Mouse (Mus musculus) stomach, embryonic 16.5 days (tissue): ENCODE results near the gene Elavl4. TPM values are rescaled to one million over a fixed set of nuclear protein-coding genes. Genes with fewer than 3 reads are reported as not detected.

Experiments
- ATAC-seq: fragments of 200-750 bp; cut with Nextera tagmentation; 2 replicates; pipeline ENCODE4 v1.8.0; 2017; ENCODE audit warnings: moderate number of reproducible peaks, moderate TSS enrichment; ENCODE audit not compliant: insufficient read depth, low FRiP score
- H3K27ac ChIP-seq: fragments of 300-500 bp; sonication (generic); 2 replicates; pipeline ENCODE4 v1.5.1; 2014; ENCODE audit warnings: low read length
- H3K27me3 ChIP-seq: fragments of 300-500 bp; sonication (generic); 2 replicates; pipeline ENCODE4 v1.6.1; 2014; ENCODE audit warnings: low read length, control low read depth, mixed read lengths; ENCODE audit not compliant: control insufficient read depth, insufficient read depth
- H3K36me3 ChIP-seq: fragments of 300-500 bp; sonication (generic); 2 replicates; pipeline ENCODE4 v1.6.1; 2014; ENCODE audit warnings: low read length; ENCODE audit not compliant: control insufficient read depth, insufficient read depth
- H3K4me1 ChIP-seq: fragments of 300-500 bp; sonication (generic); 2 replicates; pipeline ENCODE4 v1.6.1; 2014; ENCODE audit warnings: low read length, control low read depth, mixed read lengths; ENCODE audit not compliant: control insufficient read depth, insufficient read depth
- H3K4me2 ChIP-seq: fragments of 300-500 bp; sonication (generic); 2 replicates; pipeline ENCODE4 v1.6.1; 2014; ENCODE audit warnings: low read depth, low read length, mixed read lengths
- H3K4me3 ChIP-seq: fragments of 300-500 bp; sonication (generic); replicated peaks from 2 replicates; pipeline ENCODE4 v1.5.1; 2014; ENCODE audit warnings: mild to moderate bottlenecking, low read length
- H3K9ac ChIP-seq: fragments of 300-500 bp; sonication (generic); 2 replicates; pipeline ENCODE4 v1.6.1; 2014; ENCODE audit warnings: low read length
- H3K9me3 ChIP-seq: fragments of 300-500 bp; sonication (generic); replicated peaks from 2 replicates; pipeline ENCODE4 v1.6.1; 2016; ENCODE audit warnings: low read length, control low read depth; ENCODE audit not compliant: control insufficient read depth
- WGBS: fragments of 180-500 bp; shearing (Covaris S2); extraction: QIAGEN DNeasy Blood & Tissue Kit; methylation state at CpG from one replicate; pipeline ENCODE4 v1.1.7; 2014; 5-methylcytosine and 5-hydroxymethylcytosine counted together
- polyA plus RNA-seq: library from polyadenylated mRNA; unstranded; fragments of >200 nt; fragmentation: Nextera tagmentation; extraction: Ambion mirVana; gene quantifications from 2 replicates; pipeline ENCODE4 v1.2.1, GENCODE M21; 2015

The Elavl4 gene
- polyA plus RNA-seq, 1 experiment from 2014 or later: 35.3 TPM

DNA sequence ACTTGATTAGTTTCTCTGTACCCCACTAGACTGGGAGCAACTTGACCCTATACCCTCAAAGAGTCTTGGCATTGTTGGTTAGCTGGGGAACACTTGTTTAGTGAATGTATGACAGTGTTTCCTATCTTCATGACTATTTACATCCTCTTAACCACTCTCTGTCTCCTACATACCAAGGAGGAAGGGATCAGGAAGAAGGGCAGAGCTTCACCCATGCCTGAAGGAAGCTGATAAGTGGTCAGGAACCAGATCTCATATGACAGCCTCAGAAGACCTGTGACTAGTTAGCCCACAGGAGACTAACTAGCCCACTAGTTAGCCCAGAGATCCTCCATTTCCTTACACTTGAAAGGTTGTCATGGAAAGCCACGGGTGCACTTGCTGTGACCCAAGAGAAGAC is 117.2 kb downstream of the Elavl4 start:
- no peaks in the 10 kb centered on the region for H3K27me3 ChIP-seq
- H3K4me3 ChIP-seq: no peak overlapping the region
- H3K4me1 ChIP-seq: no peaks in the 10 kb centered on the region
- H3K36me3 ChIP-seq: no peaks in the 10 kb centered on the region
- ATAC-seq: no peak
- H3K9me3 ChIP-seq: no peaks in the 10 kb centered on the region
- H3K27ac ChIP-seq: no peak overlapping the region
- H3K4me2 ChIP-seq: no peak overlapping the region
- 69% methylated on average over 1 of the region's 1 CpGs for WGBS
- no peak overlapping the region for H3K9ac ChIP-seq

DNA sequence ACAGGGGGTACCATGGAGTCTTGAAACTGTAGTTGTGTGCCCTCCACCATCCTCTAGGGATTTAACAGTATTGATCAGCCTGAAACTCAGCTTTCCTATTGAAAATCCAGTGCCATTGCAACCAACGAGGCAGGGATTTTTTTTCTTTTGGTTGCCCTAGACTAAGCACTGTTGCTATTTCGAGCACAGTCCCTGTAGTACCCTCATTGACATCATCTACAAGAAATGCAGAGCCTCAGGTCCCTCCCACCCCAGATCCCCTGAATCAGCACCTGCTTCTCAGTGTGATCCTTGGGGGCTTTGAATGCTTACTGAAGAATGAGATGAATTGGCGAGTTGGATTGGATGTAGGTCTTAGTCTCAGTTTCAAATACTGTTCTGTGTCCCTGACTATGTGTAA is 119.4 kb downstream of the Elavl4 start:
- Histone ChIP-seq H3K27ac (no peak overlapping the region), H3K4me3 (no peak overlapping the region), H3K9ac (no peak overlapping the region), H3K9me3 (no peaks in the 10 kb centered on the region), H3K36me3 (no peaks in the 10 kb centered on the region), H3K27me3 (no peaks in the 10 kb centered on the region), H3K4me1 (no peaks in the 10 kb centered on the region), H3K4me2 (no peak overlapping the region)
- no peak for ATAC-seq
- 80% methylated on average over 3 of the region's 3 CpGs for WGBS

DNA sequence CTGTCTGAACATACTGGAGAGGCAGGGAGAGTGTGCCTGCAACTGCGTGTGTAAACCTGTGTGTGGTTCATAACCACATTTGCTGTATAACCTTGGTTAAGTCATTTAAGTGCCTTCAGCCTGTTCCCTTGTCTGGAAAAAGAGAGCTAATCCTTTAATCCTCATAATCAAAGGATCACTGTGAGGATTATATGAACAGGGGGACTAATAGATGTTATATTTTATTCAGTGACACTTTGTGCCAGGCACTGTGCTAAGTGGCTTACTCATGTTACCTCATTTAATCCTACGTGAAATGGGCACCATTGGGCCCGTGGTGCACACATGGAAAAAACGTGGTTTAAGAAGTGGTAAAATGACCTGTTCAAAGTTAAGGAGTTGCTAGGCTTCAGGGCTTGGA is 119.9 kb downstream of the Elavl4 start:
- H3K27ac ChIP-seq: no peak overlapping the region
- no peaks in the 10 kb centered on the region for H3K9me3 ChIP-seq
- no peak overlapping the region for H3K4me2 ChIP-seq
- H3K9ac ChIP-seq: no peak overlapping the region
- H3K4me3 ChIP-seq: no peak overlapping the region
- 77% methylated on average over 4 of the region's 4 CpGs for WGBS
- H3K27me3 ChIP-seq: no peaks in the 10 kb centered on the region
- no peaks in the 10 kb centered on the region for H3K36me3 ChIP-seq
- no peaks in the 10 kb centered on the region for H3K4me1 ChIP-seq
- ATAC-seq: no peak

DNA sequence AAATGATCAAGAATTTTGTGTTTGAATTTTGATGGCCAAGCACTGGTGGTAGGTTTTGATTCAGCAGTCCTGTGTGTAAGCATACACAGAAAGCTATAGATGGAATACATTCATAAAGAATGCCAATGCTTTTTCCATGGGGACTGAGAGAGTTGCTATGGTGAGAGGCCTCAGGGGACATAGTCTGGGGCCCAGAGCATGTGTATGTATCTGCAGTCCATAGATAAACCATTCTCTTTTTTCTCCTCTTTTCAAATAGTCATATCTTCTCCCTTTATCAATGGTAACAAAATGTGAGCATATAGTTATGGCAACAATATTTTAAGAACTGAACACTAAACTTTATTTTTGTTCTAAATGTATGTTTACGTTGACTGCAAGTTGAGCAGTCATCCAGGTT is 122.1 kb downstream of the Elavl4 start:
- H3K4me3 ChIP-seq: no peak overlapping the region
- no peak overlapping the region for H3K4me2 ChIP-seq
- H3K9ac ChIP-seq: no peak overlapping the region
- 95% methylated on average over 1 of the region's 1 CpGs for WGBS
- H3K27me3 ChIP-seq: no peaks in the 10 kb centered on the region
- no peaks in the 10 kb centered on the region for H3K9me3 ChIP-seq
- H3K27ac ChIP-seq: no peak overlapping the region
- no peaks in the 10 kb centered on the region for H3K4me1 ChIP-seq
- ATAC-seq: no peak
- no peaks in the 10 kb centered on the region for H3K36me3 ChIP-seq

DNA sequence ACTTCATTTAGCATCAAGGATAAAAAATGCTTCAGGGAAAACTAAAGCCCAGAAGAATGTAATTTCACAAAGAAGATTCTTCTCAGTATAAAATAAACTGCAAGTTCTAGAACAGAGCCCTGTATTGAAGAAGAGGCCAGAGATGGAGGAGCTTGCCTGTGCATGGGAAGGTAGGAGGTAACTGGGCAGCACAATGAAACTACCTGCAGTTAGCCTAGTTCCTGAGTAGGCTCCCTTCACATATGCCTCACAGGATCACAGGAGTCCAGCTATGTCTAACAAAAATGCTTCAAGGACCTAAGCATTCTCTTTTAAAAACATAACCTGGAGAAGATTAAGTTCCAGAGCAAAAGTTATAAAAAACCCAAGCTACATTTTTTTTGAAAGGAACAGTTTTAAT is 122.5 kb downstream of the Elavl4 start:
- no peaks in the 10 kb centered on the region for H3K36me3 ChIP-seq
- H3K27me3 ChIP-seq: no peaks in the 10 kb centered on the region
- no peaks in the 10 kb centered on the region for H3K4me1 ChIP-seq
- no peak overlapping the region for H3K4me2 ChIP-seq
- no peak overlapping the region for H3K4me3 ChIP-seq
- H3K9ac ChIP-seq: no peak overlapping the region
- H3K9me3 ChIP-seq: no peaks in the 10 kb centered on the region
- no peak for ATAC-seq
- no peak overlapping the region for H3K27ac ChIP-seq

DNA sequence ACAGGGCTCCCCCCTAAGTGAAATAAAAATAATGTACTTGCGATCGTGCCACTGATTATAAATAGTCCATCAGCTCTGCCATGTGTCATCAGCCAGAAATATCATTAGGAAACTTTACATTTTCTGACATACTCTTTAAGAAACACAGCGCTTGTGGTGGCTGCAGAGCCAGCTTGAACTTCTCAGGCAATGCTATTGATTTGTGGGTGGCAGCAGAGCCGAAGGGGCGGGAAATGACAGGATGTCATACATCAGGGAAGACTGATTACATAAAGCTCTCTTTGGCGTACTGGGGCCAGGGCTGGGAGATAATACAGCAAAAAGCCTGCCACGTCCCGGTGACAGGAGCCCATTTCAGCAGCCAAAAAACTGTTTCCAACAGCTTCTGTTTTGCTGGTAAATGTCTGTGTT is 124.1 kb downstream of the Elavl4 start:
- ATAC-seq: no peak

DNA sequence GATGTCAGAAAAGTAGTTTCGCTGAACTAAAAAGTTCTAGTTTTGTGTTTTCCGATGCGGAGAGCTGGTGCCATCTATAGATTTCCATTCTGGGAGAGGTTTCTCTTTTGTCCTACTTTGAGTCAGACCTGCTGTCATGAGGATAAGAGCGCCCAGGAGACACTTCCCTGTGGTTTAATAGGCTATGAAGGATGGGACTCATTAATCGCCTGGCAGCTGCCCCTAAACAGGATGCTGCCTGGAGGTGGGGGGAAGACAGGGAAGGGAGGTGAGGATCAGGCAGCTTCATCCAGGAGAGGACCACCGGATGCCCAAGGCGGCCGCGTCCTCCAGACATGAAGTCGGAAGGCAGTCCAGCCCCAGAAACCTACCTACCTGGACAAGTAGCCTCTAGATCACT is 126.2 kb downstream of the Elavl4 start:
- Histone ChIP-seq H3K27me3 (no peaks in the 10 kb centered on the region), H3K4me3 (no peak overlapping the region), H3K4me1 (no peaks in the 10 kb centered on the region), H3K27ac (no peak overlapping the region), H3K36me3 (no peaks in the 10 kb centered on the region), H3K4me2 (no peak overlapping the region), H3K9ac (no peak overlapping the region), H3K9me3 (no peaks in the 10 kb centered on the region)
- WGBS: 64% methylated on average over 10 of the region's 10 CpGs
- ATAC-seq: no peak

More for the DNA sequence above, 124.1 kb downstream of the Elavl4 start:
- Histone ChIP-seq H3K4me3 (no peak overlapping the region), H3K36me3 (no peaks in the 10 kb centered on the region), H3K27me3 (no peaks in the 10 kb centered on the region), H3K27ac (no peak overlapping the region), H3K4me1 (no peaks in the 10 kb centered on the region), H3K9me3 (no peaks in the 10 kb centered on the region), H3K4me2 (no peak overlapping the region), H3K9ac (no peak overlapping the region)
- 22% methylated on average over 8 of the region's 8 CpGs for WGBS

DNA sequence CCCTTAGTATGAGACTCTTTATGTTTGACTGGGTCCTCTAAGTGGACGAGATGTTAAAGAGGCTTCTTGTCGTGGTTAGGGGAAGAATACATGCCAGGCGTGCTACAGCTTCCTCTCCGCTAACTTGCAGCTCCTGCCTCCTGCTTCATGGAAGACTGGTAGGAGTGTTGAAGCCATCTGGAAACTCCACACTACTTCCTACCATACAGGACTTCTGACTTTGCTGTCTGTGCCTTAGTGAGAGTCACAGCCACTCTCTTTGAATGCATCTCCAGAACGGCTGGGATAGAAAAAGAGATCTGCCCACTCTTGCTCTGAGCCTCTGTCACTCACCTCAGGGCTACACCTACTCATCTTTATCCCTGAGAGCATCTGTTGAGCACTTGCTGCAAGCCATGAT is 132.9 kb downstream of the Elavl4 start:
- H3K27ac ChIP-seq: no peak overlapping the region
- H3K36me3 ChIP-seq: no peaks in the 10 kb centered on the region
- no peaks in the 10 kb centered on the region for H3K27me3 ChIP-seq
- no peaks in the 10 kb centered on the region for H3K9me3 ChIP-seq
- H3K4me3 ChIP-seq: no peak overlapping the region
- WGBS: 84% methylated on average over 5 of the region's 5 CpGs
- H3K4me2 ChIP-seq: no peak overlapping the region
- ATAC-seq: no peak
- H3K4me1 ChIP-seq: no peaks in the 10 kb centered on the region
- H3K9ac ChIP-seq: no peak overlapping the region

DNA sequence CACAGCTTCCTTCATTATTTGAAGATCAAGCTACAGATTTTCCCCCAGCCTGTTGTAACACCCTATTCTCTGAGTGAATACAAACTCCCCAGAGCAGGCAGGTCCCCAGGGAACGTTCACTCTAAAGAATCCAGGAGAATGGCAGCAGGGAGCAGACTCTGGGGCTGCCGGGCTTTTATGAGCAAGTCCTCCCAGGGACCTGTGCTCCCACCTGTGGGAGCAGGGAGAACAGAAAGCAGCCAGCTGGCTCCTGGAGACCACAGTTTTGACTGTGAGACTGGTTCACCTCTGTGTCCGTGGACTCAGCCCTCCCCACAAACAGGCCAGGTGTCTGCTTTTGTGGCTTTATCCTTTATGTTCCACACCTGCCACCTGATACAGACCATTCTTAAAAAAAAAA is 134.2 kb downstream of the Elavl4 start:
- Histone ChIP-seq H3K36me3 (no peaks in the 10 kb centered on the region), H3K9me3 (no peaks in the 10 kb centered on the region), H3K4me1 (no peaks in the 10 kb centered on the region), H3K27me3 (no peaks in the 10 kb centered on the region), H3K4me3 (no peak overlapping the region), H3K27ac (no peak overlapping the region), H3K9ac (no peak overlapping the region), H3K4me2 (no peak overlapping the region)
- WGBS: 36% methylated on average over 3 of the region's 3 CpGs
- no peak for ATAC-seq

DNA sequence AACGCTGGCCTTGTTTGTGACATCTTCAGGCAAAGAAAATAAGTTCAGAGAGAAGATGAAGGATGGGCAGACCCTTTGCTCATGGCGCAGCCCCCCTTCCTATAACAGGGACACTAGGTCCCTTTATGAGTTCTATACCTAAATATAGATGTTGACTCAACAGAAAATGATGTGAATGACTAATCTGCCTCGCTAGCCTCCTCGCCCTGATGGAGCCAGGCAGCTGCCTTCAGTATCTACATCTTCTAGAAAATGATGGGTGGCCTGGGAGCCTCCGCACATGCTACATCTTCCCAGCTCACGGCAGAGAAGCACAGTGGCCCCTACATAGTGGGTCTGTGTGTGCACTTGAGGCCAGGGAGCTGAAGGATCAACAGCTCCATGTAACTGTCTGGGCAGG is 137.2 kb downstream of the Elavl4 start:
- no peak for ATAC-seq
- 70% methylated on average over 6 of the region's 6 CpGs for WGBS
- Histone ChIP-seq H3K36me3 (no peaks in the 10 kb centered on the region), H3K9ac (no peak overlapping the region), H3K4me3 (no peak overlapping the region), H3K27me3 (no peaks in the 10 kb centered on the region), H3K9me3 (no peaks in the 10 kb centered on the region), H3K4me2 (no peak overlapping the region), H3K27ac (no peak overlapping the region), H3K4me1 (no peaks in the 10 kb centered on the region)
